Mouse (Mus musculus) cortical plate, adult 2 months (tissue): ENCODE measurements at regions not wholly inside any gene's neighbourhood (a gene's known extent, or its start where the extent isn't known, plus 50 kb on each side); places are given as distances from the start of the nearest gene placed in this dataset.

Experiments
- H3K27ac ChIP-seq: fragments of 200-500 bp; 2 replicates; pipeline ENCODE4 v1.5.1; 2012; ENCODE audit warnings: low read length, control low read depth, inconsistent platforms; ENCODE audit not compliant: insufficient read depth
- H3K4me1 ChIP-seq: fragments of 200-500 bp; 2 replicates; pipeline ENCODE4 v1.6.1; 2011; ENCODE audit warnings: low read length; ENCODE audit not compliant: control insufficient read depth, insufficient read depth
- H3K4me3 ChIP-seq: fragments of 200-500 bp; 2 replicates; pipeline ENCODE4 v1.5.1; 2011; ENCODE audit warnings: mild to moderate bottlenecking, low read length, control low read depth; ENCODE audit not compliant: insufficient read depth
- CTCF ChIP-seq: fragments of 200-500 bp; IDR thresholded peaks from 2 replicates; pipeline ENCODE4 v1.5.1; 2011; ENCODE audit warnings: mild to moderate bottlenecking, control low read depth, low read length; ENCODE audit not compliant: insufficient read depth; ENCODE audit errors: extremely low read depth
- POLR2A ChIP-seq: fragments of 200-500 bp; IDR thresholded peaks from 2 replicates; pipeline ENCODE4 v1.6.1; 2011; ENCODE audit warnings: mild to moderate bottlenecking, low read length, control low read depth; ENCODE audit not compliant: insufficient read depth; ENCODE audit errors: extremely low read depth

DNA sequence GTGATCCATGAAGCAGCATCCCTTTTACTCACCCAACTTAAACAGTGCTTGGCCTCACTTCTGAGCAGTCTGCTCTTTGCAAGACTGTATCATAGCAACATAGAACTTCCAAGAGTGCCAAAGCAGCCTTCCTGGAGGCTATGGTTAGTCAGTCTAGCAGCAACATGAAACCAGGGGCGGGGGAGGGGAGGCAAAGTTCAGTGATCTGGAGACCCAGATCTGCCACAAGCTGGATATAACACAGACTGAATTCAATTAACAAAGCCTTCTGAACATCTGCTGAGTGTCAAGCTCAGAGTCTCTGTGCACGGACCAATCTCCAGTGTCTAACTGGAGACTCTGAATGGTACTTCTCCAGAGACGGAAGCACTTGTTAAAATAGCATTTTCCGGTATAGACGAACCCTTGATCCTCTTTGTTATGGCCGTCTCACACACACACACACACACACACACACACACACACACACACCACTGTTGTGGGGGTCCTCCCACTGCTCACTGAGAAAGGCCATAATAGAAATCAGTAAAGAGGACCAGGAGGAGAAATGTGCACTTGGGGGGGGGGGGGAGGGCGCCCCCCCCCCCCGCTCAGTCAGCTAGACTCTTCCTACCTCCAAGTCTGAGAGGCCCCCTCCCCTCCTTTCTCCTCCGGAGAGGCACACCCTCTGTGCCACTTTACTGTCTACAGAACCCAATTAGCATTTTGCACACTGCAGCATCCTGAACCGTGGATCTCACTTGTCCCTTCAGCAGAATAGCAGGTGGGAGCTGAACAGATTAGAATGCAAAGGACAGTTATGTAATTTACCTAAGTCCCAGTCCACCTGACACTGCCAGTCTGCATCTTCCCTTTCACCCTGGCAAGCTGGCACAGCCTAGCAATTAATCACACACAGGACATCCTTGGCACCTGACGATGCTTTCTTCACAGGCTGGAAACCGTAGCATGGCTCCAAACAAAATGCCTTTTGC is 112.3 kb upstream of the Slc22a22 start:
- no peak overlapping the region for H3K27ac ChIP-seq
- H3K4me1 ChIP-seq, result peaks cover 6% of the 10 kb centered on the region
- no peak overlapping the region for H3K4me3 ChIP-seq
- TF ChIP-seq POLR2A, result no peak
- TF ChIP-seq CTCF, result no peak

DNA sequence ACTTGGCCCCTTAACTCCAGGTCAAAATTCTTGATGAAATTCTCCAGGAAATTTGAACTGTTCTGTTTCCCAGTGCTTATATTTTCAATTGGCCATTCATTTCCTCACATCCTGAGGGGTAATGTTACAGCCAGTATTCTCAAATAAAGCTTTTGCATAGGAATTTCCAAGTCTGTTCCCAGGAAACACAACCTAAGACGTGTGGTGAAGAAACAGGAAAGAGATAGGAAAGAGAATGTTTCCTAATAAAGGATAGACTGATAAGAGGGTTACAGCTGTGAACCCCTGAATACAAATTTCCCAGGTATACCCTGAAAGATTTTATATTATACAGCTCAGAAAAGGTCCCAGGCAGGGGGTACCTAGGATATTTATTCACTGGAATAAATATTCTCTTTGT is 108.0 kb upstream of the Slc22a22 start:
- TF ChIP-seq POLR2A, result no peak
- TF ChIP-seq CTCF, result no peak
- H3K4me1 ChIP-seq, result peaks cover 4% of the 10 kb centered on the region
- H3K27ac ChIP-seq, result no peak overlapping the region
- no peak overlapping the region for H3K4me3 ChIP-seq

DNA sequence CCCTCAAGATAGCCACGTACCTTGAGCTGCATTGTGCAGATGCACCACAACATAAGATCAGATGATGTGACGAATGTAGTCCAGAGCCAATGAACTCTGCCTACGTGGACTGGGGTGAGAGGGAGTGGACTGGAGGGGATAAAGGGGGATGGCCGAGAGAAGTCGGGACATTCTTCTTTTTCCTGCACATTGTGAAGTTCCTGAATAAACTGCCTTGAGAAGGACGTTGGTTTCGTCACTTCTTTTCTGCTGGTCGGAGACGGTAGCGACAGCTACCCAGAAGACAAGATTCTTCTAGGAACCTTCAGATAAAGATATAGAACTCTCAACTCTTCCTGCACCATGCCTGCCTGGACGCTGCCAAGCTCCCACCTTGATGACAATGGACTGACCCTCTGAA is 107.1 kb upstream of the Slc22a22 start:
- no peak overlapping the region for H3K27ac ChIP-seq
- H3K4me3 ChIP-seq, result no peak overlapping the region
- H3K4me1 ChIP-seq, result peaks cover 2% of the 10 kb centered on the region
- TF ChIP-seq POLR2A (no peak), CTCF (no peak)

DNA sequence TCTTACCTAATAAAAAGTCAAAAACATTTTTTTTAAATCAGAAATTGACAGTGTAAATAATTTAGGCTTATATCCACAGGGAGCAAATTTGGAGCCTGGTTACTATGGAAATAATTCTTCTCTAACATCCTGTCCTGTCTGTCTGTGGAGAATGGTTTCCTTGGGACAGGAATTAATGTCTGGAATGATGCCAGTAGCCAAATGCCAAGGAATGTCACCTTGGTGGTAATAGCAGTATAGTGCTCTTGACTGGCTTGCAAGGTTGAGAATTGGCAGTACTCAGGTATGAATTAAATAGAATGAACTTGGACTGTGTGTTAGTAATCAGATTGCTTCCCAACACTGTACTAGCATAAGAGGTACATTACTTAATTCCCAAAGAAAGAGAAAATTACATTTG is 103.8 kb upstream of the Slc22a22 start:
- H3K27ac ChIP-seq, result no peak overlapping the region
- H3K4me1 ChIP-seq, result no peaks in the 10 kb centered on the region
- H3K4me3 ChIP-seq, result no peak overlapping the region
- TF ChIP-seq POLR2A (no peak), CTCF (no peak)

DNA sequence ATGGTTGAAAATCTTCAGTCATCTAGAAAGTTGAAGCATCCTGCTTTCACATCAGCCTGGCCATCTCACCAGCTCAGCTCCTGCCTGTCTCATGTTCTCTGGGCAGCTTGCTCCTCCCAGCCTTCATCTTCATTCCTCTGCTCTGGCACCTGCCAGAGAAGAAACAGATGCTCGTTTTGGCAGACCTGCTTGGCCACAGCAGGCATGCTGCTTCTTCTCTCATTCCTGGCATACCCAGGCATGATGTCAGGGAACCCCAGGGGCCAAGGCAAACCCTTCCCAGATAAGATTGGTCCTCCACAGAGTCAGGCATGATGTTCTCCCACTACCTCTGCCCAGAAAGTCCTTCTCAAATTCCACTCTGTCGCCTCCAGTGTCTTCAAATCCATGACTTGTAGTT is 101.4 kb upstream of the Slc22a22 start:
- TF ChIP-seq CTCF, result no peak
- TF ChIP-seq POLR2A, result no peak
- Histone ChIP-seq H3K4me3 (no peak overlapping the region), H3K27ac (no peak overlapping the region), H3K4me1 (no peaks in the 10 kb centered on the region)

DNA sequence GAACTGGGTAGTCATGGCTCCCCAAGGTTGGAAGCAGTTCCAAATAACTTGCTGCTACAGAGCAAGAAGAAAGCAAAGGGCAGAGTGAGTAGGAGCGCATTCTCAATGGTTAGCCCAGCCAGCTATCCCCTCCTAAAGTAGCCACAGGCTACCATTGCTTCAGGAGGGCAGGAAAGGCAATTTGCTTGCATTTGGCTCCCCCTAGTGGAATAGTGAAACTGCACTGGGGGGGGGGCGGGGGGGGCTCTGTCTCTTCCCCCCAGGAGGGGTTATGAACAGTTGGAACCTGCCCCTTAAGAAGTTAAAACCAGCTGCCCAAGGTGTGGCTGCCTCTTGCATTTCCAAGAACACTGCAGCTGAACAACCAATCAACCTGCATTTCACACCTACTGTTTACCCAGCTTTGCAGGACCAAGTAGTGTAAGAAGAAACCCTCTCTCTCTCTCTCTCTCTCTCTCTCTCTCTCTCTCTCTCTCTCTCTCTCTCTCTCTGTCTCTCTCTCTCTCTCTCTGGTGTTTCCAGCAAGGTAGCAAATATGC is 96.7 kb upstream of the Slc22a22 start:
- Histone ChIP-seq H3K27ac (no peak overlapping the region), H3K4me3 (no peak overlapping the region), H3K4me1 (no peaks in the 10 kb centered on the region)
- TF ChIP-seq POLR2A, result no peak

DNA sequence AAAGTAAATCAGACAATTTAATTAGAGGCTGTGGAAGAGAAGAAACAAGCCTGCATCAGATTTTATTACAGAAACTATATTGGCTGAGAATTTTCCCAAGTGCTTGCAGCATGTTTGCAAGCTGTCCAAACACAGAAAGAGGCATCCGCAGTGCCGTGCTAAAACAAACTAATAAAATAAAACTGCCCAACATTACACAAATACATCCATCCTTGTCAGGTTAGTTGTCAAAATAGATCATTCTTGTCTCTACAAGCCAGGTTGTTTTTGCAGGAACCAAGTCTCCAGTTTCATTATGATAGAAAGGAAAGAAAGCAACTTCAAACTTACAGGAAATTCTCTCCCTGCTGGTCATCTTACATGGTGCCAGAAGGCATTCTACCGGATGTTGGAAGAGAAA is 95.0 kb upstream of the Slc22a22 start:
- H3K27ac ChIP-seq, result no peak overlapping the region
- H3K4me1 ChIP-seq, result no peaks in the 10 kb centered on the region
- TF ChIP-seq CTCF (no peak), POLR2A (no peak)
- no peak overlapping the region for H3K4me3 ChIP-seq

DNA sequence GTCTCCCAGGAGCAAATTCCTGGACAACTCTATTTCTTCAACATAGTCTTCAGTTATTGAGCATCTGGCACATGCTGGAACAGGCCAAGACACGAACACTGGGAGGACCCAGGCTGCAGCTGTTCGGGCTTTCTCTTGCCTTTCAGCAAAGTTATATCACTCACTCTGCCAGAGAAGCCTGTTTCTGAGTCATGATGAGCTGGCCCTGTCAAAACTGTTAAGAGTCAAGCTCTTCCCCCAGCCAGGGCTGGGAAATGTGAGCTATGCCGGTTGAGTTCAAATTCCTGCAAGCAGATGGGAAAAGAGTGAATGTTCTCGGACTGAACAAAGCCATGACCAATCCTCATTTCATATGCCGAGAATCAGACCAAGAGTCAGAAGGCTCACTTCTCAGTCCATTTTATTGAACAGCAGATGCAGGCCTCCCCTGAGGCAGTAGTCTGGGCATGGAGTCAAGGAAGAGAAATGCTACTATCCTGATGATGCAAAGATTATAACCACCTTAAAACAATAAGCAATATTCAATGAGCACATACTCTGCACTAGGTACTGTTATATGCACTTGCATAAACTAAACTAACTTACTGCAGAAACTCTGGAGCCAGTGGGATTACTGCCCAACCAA is 90.7 kb upstream of the Slc22a22 start:
- Histone ChIP-seq H3K4me1 (no peaks in the 10 kb centered on the region), H3K27ac (no peak overlapping the region), H3K4me3 (no peak overlapping the region)
- TF ChIP-seq CTCF, result no peak
- TF ChIP-seq POLR2A, result no peak

DNA sequence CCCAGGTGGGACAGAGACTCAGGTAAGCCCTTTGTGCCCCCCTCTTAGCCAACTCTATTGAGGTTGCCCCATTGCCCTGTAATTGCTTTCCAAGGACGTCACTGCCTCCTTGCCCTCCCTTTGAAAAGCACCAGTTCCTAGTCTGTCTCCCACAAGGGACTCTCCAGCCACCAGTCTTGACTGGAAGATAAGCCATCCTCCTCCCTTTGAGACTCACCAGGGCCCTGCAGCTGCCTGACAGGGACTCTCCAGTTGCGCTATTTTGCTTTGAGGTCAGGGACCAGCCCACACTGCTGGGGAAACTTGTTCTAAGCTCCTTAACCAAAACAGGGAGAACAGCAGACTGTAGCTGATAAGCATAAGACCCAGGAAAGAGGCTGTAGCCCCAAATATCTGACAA is 69.7 kb upstream of the Slc22a22 start:
- no peak overlapping the region for H3K4me3 ChIP-seq
- H3K27ac ChIP-seq, result no peak overlapping the region
- TF ChIP-seq CTCF (no peak), POLR2A (no peak)
- no peaks in the 10 kb centered on the region for H3K4me1 ChIP-seq

DNA sequence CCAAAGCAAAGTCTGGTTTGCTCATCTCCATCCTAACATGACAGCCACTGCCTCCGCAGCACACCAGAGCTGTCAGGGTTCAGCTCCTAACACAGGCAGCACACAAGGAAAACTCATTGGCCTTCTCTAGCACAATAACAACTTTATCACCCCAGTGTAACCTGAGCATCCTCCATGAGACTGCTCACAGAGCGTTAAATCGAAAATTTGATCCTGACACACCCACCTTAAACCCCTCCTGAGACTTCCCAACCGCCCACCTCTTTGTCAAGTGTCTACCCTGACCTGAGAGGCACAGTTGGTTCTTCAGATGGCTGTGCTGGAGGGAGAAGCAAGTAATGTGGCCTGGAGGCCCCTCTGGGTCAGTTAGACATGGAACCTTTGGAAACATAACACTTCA is 67.7 kb upstream of the Slc22a22 start:
- H3K27ac ChIP-seq, result no peak overlapping the region
- no peaks in the 10 kb centered on the region for H3K4me1 ChIP-seq
- no peak overlapping the region for H3K4me3 ChIP-seq
- TF ChIP-seq POLR2A (no peak), CTCF (no peak)
